Mouse (Mus musculus) thymus, adult 2 months (tissue): ENCODE measurements around the gene Ppp1r18. TPM values are rescaled to one million over a fixed set of nuclear protein-coding genes. Genes with fewer than 3 reads are reported as not detected.

Experiments used
- DNase-seq: peaks from one replicate; pipeline ENCODE4 v3.0.0; 2021
- H3K27ac ChIP-seq: fragments of 200-500 bp; 2 replicates; pipeline ENCODE4 v1.5.1; 2012; ENCODE audit warnings: low read length, control low read depth; ENCODE audit not compliant: control insufficient read depth, insufficient read depth
- H3K27me3 ChIP-seq: fragments of 200-500 bp; 2 replicates; pipeline ENCODE4 v1.6.1; 2012; ENCODE audit warnings: mild to moderate bottlenecking, low read length, moderate library complexity, mixed read lengths; ENCODE audit not compliant: control insufficient read depth, insufficient read depth
- H3K36me3 ChIP-seq: fragments of 200-500 bp; 2 replicates; pipeline ENCODE4 v1.6.1; 2012; ENCODE audit warnings: mild to moderate bottlenecking, low read length, moderate library complexity; ENCODE audit not compliant: control insufficient read depth, insufficient read depth
- H3K4me1 ChIP-seq: fragments of 200-500 bp; replicated peaks from 2 replicates; pipeline ENCODE4 v1.6.1; 2012; ENCODE audit warnings: low read length; ENCODE audit not compliant: control insufficient read depth, insufficient read depth
- H3K4me3 ChIP-seq: fragments of 200-500 bp; 2 replicates; pipeline ENCODE4 v1.5.1; 2012; ENCODE audit warnings: mild to moderate bottlenecking, low read length, control low read depth, moderate library complexity; ENCODE audit not compliant: control insufficient read depth, insufficient read depth
- CTCF ChIP-seq: fragments of 200-500 bp; IDR thresholded peaks from 2 replicates; pipeline ENCODE4 v1.5.1; 2012; ENCODE audit warnings: mild to moderate bottlenecking, control low read depth, low read length, moderate library complexity, borderline replicate concordance; ENCODE audit not compliant: control insufficient read depth, poor library complexity, insufficient read depth; ENCODE audit errors: extremely low read depth
- POLR2A ChIP-seq: fragments of 200-500 bp; IDR thresholded peaks from 2 replicates; pipeline ENCODE4 v1.6.1; 2012; ENCODE audit warnings: mild to moderate bottlenecking, low read length, control low read depth, moderate library complexity; ENCODE audit not compliant: control insufficient read depth, poor library complexity, insufficient read depth; ENCODE audit errors: extremely low read depth
- WGBS: fragments of 180-500 bp; shearing (Covaris S2); methylation state at CpG from one replicate; pipeline ENCODE4 v1.1.7; 2018; 5-methylcytosine and 5-hydroxymethylcytosine counted together
- polyA plus RNA-seq: library from polyadenylated mRNA; depleted of rRNA; stranded (reverse); fragments of >200 nt; gene quantifications from 2 replicates; pipeline ENCODE4 v1.2.3, GENCODE M21; 2012

Gene Ppp1r18
- polyA plus RNA-seq, 1 experiment = 176 TPM

- Histone ChIP-seq H3K4me3 (no peak overlapping the region), H3K27me3 (no peaks in the 10 kb centered on the region), H3K36me3 (peaks cover 10% of the 10 kb centered on the region), H3K4me1 (peaks cover 18% of the 10 kb centered on the region), H3K27ac (no peak overlapping the region)
- 52% methylated on average over 14 of the region's 14 CpGs for WGBS
- DNase-seq = no peak
- TF ChIP-seq CTCF = no peak
Measured at GRCm38 (mm10) chr17:35840561-35840960, 24.8 kb upstream of the Ppp1r18 start.

- Histone ChIP-seq H3K27ac (peak within 1 kb of the TSS; percentile 70), H3K4me1 (peaks cover 12% of the 10 kb centered on the region), H3K27me3 (no peaks in the 10 kb centered on the region), H3K4me3 (peak within 1 kb of the TSS; percentile 61), H3K36me3 (peaks cover 10% of the 10 kb centered on the region)
- WGBS = under 1% methylated on average over 59 of the region's 59 CpGs
- DNase-seq = peak; percentile 99
- TF ChIP-seq CTCF (peak; percentile 28; the same call in 1 of the 2 replicates), POLR2A (peak; percentile 66; the same call in 1 of the 2 replicates)
Measured at GRCm38 (mm10) chr17:35841076-35841950, 24.1 kb upstream of the Ppp1r18 start, which contains the start of gene Mdc1. Mdc1 (plus strand) TSS chr17:35841515.

GRCm38 (mm10) chr17:35842006-35842405 lies 23.4 kb upstream of the Ppp1r18 start:
- peaks cover 9% of the 10 kb centered on the region for H3K4me1 ChIP-seq
- peak overlapping the region; percentile 70 for H3K27ac ChIP-seq
- WGBS = 8% methylated on average over 11 of the region's 11 CpGs
- peaks cover 8% of the 10 kb centered on the region for H3K36me3 ChIP-seq
- DNase-seq = peak; percentile 23
- no peaks in the 10 kb centered on the region for H3K27me3 ChIP-seq
- peak overlapping the region; percentile 61 for H3K4me3 ChIP-seq
- TF ChIP-seq POLR2A (no peak), CTCF (no peak)

GRCm38 (mm10) chr17:35843514-35843913 lies 21.9 kb upstream of the Ppp1r18 start:
- DNase-seq = peak; percentile 28
- 98% methylated on average over 3 of the region's 3 CpGs for WGBS
- peaks cover 18% of the 10 kb centered on the region for H3K36me3 ChIP-seq
- H3K4me1 ChIP-seq = peaks cover 8% of the 10 kb centered on the region
- TF ChIP-seq POLR2A (no peak), CTCF (no peak)
- H3K27ac ChIP-seq = no peak overlapping the region
- H3K4me3 ChIP-seq = no peak overlapping the region
- H3K27me3 ChIP-seq = no peaks in the 10 kb centered on the region

GRCm38 (mm10) chr17:35848112-35848511 lies 17.3 kb upstream of the Ppp1r18 start:
- no peaks in the 10 kb centered on the region for H3K27me3 ChIP-seq
- no peak overlapping the region for H3K27ac ChIP-seq
- DNase-seq = no peak
- H3K4me1 ChIP-seq = no peaks in the 10 kb centered on the region; the same call in 1 of the 2 replicates
- 27% methylated on average over 1 of the region's 1 CpGs for WGBS
- TF ChIP-seq CTCF (no peak), POLR2A (no peak)
- H3K4me3 ChIP-seq = no peak overlapping the region
- peaks cover 35% of the 10 kb centered on the region for H3K36me3 ChIP-seq

GRCm38 (mm10) chr17:35850974-35851373 lies 14.4 kb upstream of the Ppp1r18 start:
- WGBS = 78% methylated on average over 3 of the region's 3 CpGs
- H3K4me1 ChIP-seq = no peaks in the 10 kb centered on the region; the same call in 1 of the 2 replicates
- TF ChIP-seq POLR2A (no peak), CTCF (no peak)
- no peak overlapping the region for H3K27ac ChIP-seq
- H3K27me3 ChIP-seq = no peaks in the 10 kb centered on the region
- DNase-seq = no peak
- no peak overlapping the region for H3K4me3 ChIP-seq
- H3K36me3 ChIP-seq = peaks cover 37% of the 10 kb centered on the region
